Mouse (Mus musculus) Patski (cell line): Measurements from ENCODE around the gene Arhgap20. TPM values are rescaled to one million over a fixed set of nuclear protein-coding genes. Genes with fewer than 3 reads are reported as not detected.
A peak's percentile ranks its signal among the peaks of the same experiment; 100 is the strongest.

Experiments used
- ATAC-seq: fragments of 100-300 bp; one replicate; pipeline ENCODE4 v1.8.0; 2021
- CTCF ChIA-PET: fragments of 350-600 bp; sonication (Branson Sonifier 250); formaldehyde crosslinking; loops from one replicate; lab custom pipeline; 2022; ENCODE audit warnings: inconsistent platforms; lab: Charles Lee
- POLR2A ChIA-PET: fragments of 350-600 bp; sonication (Branson Sonifier 250); formaldehyde crosslinking; loops from one replicate; lab custom pipeline; 2022; ENCODE audit warnings: antibody characterized with exemption, inconsistent platforms; lab: Charles Lee
- DNase-seq: peaks from one replicate; pipeline ENCODE4 v3.0.0-alpha.2; 2011; ENCODE audit warnings: low read depth, low spot score
- H3K27me3 ChIP-seq: fragments of 371-371 bp; one replicate; pipeline ENCODE4 v1.5.1; 2021
- CTCF ChIP-seq: fragments of 100-300 bp; IDR thresholded peaks from one replicate; pipeline ENCODE4 v1.5.1; 2021
- in situ Hi-C: fragments of 300-500 bp; cut with MboI; formaldehyde crosslinking; loops from 3 replicates; pipeline ENCODE4 v1.11.1; 2018; ENCODE audit warnings: low pct_unique_long_range_greater_than_20kb, mixed read lengths
- polyA plus RNA-seq: library from polyadenylated mRNA; unstranded; gene quantifications from one replicate; pipeline ENCODE4 v1.2.3, GENCODE M21; 2021

Gene Arhgap20
- polyA plus RNA-seq, result 2.1 TPM

DNA sequence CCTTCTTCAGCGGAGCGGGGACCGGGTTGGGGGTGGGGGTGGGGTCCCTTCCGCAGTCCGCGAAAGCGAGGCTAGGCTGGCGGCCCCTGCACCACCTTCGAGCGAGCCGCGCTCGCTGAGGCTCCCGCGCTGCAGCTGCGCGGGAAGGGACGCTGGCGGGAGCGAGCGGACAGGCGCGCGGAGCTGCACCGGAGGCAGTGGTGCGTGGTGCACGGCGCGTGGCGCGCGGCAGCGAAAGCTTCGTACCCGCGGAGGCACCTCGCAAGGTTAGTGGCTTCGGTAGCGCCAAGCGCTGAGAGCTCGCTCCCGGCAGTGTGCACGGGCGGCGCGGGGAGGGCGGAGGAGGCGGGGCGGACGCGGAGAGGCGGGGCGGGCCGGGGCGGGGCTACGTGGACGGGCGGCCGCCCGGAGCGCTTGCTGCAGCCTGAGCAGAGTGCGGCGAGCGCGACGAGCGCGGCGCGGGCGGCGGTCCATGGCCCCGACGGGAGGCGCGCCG lies at the start of gene Arhgap20:
TSS of gene Arhgap20 (plus strand) at position 417 of the 496 bp plus-strand sequence.
- CTCF ChIA-PET, result interaction anchor here (1.0 to 1.9 kb wide), 5 partner anchors 128 to 430 kb away, joined by 3 to 22 read pairs (median 4); no protein-coding TSS in a partner anchor
- ATAC-seq, result peak; percentile 79

DNA sequence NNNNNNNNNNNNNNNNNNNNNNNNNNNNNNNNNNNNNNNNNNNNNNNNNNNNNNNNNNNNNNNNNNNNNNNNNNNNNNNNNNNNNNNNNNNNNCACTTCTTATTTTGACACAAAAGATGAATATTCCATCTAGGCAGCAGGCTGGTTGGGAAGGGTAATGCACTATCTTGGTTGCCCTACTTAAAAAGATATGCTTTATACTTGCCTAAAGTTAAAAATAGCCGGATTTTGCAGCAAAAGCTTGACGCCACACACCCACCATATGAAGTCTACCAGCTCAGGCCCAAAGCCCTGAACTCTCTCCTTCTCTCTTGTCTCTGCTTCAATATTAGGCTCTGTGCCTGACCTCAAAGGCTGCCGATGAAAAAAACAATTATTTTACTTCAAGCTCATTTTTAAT lies 46.3 kb upstream of the Arhgap20 start:
- no peak for ATAC-seq
- in situ Hi-C loops, result no loop called here
- CTCF ChIA-PET, result no interaction called here
- no peaks in the 10 kb centered on the region for H3K27me3 ChIP-seq
- POLR2A ChIA-PET, result no interaction called here
- no peak for DNase-seq
- TF ChIP-seq CTCF, result no peak

More for the DNA sequence above, at the start of gene Arhgap20:
- H3K27me3 ChIP-seq, result peaks cover 10% of the 10 kb centered on the region
- no peak for DNase-seq
- POLR2A ChIA-PET, result no interaction called here
- TF ChIP-seq CTCF, result no peak
- in situ Hi-C loops, result loop anchor here (10.0 kb wide), 1 partner anchor 430 kb away; no protein-coding TSS in a partner anchor

DNA sequence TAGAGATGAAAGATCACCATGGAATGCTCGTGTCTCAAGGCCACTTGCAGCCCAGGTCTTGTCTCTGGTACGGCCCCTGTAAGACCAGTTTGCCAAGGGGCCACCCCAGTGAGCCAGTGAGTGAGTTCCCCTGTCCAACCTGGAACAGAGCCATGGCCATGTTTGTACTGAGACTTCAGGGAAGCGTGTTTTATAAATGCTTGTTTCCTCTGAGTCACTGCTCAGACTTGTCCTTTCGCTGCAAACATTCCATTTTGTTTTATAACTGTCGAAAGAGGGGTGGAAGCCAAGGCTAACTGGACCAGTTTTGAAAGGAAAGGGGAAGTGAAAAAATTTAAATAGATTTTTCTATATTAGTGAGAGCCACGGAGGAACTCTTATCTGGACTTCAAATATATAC lies 37.2 kb upstream of the Arhgap20 start:
- in situ Hi-C loops, result no loop called here
- DNase-seq (peak; percentile 51), ATAC-seq (peak; percentile 73)
- POLR2A ChIA-PET, result no interaction called here
- no peaks in the 10 kb centered on the region for H3K27me3 ChIP-seq
- TF ChIP-seq CTCF, result no peak
- CTCF ChIA-PET, result no interaction called here

DNA sequence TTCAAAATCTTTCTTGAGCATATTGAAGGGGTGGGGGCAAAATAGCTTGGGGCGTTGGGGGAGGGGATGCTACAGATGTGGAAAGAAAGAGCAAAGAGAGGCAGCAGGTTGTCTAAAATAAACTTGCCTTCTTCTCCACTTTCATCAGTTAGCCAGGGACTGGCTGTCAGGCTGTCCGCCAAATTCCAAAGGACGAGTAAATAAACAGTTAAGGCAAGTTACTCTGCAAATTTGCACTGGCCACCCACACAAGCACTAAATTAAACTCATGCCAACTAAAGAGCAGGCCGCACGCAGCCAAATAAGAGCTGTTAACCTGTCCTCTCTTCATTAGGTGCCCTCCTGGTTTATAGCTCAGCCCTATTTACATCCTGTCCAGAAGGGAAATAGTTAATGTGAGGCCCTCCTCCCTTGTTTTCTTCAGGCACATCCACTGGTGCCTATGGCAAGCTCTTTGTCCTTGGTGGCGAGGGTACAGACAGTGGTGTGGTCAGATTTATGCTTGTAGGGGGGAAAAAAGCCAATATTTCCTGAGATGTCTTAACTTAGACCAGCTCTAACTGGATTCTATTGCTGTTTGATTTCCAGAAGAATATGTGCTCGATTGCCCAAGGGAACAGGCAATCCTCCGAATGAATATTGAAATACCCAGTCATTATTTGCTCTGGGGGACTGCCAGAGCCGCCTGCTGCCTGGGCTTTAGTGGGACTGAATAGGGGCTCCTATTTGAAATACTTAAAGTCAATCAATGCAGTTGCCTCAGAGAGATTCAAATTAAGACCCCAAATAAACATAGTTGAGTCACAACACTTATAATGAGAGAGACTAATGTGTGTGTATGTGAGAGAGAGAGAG lies 29.7 kb upstream of the Arhgap20 start:
- H3K27me3 ChIP-seq, result no peaks in the 10 kb centered on the region
- ATAC-seq (no peak), DNase-seq (no peak)
- TF ChIP-seq CTCF, result no peak
- ChIA-PET POLR2A (no interaction called here), CTCF (interaction anchor here (1.3 kb wide), 1 partner anchor 10 kb away, joined by 4 read pairs; no protein-coding TSS in a partner anchor)
- in situ Hi-C loops, result no loop called here

DNA sequence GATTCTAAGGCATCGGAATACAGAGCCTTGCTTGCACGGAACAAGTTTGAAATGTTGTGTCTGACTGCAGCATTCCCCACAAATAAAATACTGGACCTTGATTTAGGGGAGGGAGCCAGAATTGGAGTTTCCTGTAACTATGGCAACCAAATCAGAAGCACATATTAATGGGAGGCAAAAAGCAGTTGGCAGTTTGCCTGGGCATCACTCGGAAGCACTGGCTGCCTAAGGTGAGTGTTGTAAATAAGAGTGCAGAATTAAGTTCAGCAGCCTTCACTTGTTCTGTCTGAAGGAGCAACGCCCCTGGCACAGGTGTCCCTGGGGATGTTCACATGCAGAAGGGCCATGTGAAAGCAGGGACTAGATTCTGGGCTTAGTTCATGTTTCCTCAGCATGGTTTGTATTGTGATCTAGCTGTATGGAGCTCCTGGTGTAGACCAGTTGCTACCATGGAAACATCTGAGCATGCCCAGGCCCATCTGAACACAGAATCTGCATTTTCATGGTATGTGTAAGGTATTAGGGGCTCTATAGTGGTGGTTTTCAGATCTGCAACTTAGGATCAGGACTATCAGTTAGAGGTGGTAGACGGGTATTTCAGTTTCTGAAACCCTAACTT lies 28.3 kb upstream of the Arhgap20 start:
- ATAC-seq (no peak), DNase-seq (no peak)
- in situ Hi-C loops, result no loop called here
- ChIA-PET CTCF (no interaction called here), POLR2A (no interaction called here)
- no peaks in the 10 kb centered on the region for H3K27me3 ChIP-seq
- TF ChIP-seq CTCF, result no peak

DNA sequence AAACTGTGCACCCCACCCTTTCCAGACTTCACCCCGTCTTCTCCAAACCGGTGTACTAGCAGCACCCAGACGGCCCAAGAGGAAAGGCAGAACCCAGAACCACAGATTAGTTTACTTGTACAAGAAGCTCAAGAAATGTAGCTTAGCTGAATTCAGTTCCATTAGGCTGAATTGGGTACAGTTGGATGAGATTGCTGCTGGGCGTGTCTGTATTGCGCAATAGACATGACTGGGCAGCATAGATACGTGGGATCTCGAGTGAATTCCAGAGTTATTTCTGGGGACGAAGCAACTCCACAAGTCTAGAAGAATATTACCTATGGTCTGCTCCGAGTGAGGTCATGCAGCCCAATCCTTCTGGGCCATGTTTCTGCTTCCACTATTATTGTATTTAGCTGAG lies 26.8 kb upstream of the Arhgap20 start:
- H3K27me3 ChIP-seq, result no peaks in the 10 kb centered on the region
- ATAC-seq, result no peak
- no peak for TF ChIP-seq CTCF
- in situ Hi-C loops, result no loop called here
- CTCF ChIA-PET, result no interaction called here
- POLR2A ChIA-PET, result no interaction called here
- DNase-seq, result no peak

DNA sequence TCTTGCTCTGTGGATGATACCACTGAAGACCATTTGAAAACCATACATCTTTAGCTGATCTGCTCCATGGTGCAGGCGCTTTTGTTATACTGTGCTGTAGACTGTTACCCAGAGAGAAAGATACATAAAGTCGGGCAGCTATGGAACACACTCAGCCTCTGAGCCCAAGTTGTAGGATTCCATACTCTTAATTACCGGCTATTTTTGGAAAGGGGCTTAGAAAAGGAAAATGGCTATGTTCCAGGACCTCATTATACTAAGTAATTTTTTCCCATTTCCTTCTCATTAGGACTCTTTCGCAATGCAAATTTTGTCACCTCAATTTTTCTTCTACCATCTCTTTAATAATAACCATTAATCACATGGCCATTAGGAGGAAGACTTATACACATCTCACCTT lies 25.3 kb upstream of the Arhgap20 start:
- ChIA-PET POLR2A (no interaction called here), CTCF (no interaction called here)
- no peak for ATAC-seq
- TF ChIP-seq CTCF, result no peak
- no peak for DNase-seq
- H3K27me3 ChIP-seq, result peaks cover 5% of the 10 kb centered on the region
- in situ Hi-C loops, result no loop called here

DNA sequence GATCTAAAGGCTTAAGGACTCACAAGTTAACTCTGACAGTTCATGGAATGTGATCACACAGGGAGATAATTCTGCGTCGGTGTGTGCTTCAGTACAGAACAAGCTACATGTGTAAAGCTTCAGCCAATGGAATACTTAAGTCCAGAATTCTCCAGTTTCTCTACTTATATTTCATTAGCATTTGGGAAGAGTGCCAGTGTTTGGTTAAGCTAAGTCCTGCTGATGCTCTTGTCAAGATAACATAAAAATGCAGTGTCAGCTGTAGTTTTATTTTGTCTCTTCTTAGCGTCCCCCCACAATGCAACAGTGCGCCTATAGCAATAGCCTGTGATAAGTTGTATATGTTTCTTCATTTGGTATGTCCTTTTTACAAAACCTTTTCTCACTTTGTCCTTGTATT lies 15.0 kb upstream of the Arhgap20 start:
- CTCF ChIA-PET, result no interaction called here
- POLR2A ChIA-PET, result no interaction called here
- in situ Hi-C loops, result no loop called here
- no peak for DNase-seq
- ATAC-seq, result no peak
- H3K27me3 ChIP-seq, result peaks cover 5% of the 10 kb centered on the region
- no peak for TF ChIP-seq CTCF

DNA sequence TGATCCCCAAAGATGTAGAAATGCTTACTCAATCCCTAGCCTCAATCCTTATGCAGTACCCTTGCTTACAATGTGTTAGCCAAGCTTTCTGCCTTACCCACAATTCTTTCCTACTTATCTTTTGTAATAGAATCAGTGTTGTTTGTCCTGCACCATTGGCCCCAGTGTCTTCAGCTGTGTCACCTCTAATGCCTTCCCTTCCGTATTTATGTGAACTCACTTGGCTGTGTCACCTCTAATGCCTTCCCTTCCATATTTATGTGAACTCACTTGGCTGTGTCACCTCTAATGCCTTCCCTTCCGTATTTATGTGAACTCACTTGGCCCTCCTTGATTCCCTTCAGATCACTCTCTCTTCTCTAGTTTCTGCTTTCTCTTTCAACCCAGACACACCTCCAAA lies 4.1 kb upstream of the Arhgap20 start:
- in situ Hi-C loops, result loop anchor here (10.0 kb wide), 1 partner anchor 426 kb away; no protein-coding TSS in a partner anchor
- TF ChIP-seq CTCF, result no peak
- POLR2A ChIA-PET, result no interaction called here
- H3K27me3 ChIP-seq, result peaks cover 5% of the 10 kb centered on the region
- DNase-seq, result no peak
- CTCF ChIA-PET, result interaction anchor here (1.2 kb wide), 1 partner anchor 426 kb away, joined by 3 read pairs; no protein-coding TSS in a partner anchor
- ATAC-seq, result no peak

DNA sequence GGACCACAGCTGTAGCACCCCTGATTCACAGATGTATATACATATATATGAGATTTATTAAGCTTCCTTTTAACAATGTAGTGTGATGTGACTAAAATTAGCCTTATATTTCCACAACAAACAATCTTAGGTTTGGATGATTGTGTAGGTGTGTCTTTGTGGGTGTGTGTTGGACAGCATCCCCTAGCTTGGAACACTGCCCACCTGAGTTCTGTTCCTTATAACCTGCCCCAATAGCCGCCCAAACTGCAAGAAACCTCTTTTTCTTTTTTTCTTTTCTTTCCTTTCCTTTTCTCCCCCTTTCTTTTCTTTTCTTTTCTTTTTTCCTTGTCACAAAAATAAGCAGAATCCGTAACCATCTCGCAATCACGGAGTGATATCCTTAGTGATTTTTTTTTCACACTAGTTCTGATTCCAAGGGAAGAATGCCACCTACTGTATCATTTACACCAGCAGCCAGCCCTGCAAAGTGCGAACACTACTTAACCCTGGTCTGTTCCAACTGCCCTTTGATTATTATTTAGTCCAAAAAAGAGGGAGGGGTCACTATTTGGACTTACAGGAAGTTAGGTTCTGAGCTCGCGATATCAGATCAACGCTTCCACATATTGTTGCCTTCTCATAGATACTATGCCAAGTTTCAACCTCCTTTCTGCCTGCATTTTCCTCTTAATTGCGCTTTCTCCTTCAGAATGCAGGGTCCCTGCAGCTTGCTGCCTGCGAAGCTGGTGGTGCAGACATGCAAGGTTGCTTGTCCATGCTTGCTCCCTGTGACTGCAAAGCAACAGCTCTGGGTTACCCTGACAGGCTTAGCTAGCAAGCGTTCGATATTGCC lies 879 bp upstream of the Arhgap20 start:
- in situ Hi-C loops, result loop anchor here (10.0 kb wide), 1 partner anchor 429 kb away; no protein-coding TSS in a partner anchor
- no peak for DNase-seq
- H3K27me3 ChIP-seq, result peaks cover 10% of the 10 kb centered on the region
- ChIA-PET CTCF (interaction anchor here (1.0 to 1.9 kb wide), 6 partner anchors 127 to 429 kb away, joined by 3 to 22 read pairs (median 4); no protein-coding TSS in a partner anchor), POLR2A (no interaction called here)
- TF ChIP-seq CTCF, result peak; percentile 65
- peak; percentile 33 for ATAC-seq
